Mouse (Mus musculus) heart, postnatal 0 days (tissue): ENCODE data around the gene Pygo2.

Source experiments
- CTCF ChIP-seq: IDR thresholded peaks from 2 replicates; pipeline ENCODE4 v1.5.1; 2016; ENCODE audit warnings: antibody characterized with exemption, control low read depth, low read depth
- EP300 ChIP-seq: IDR thresholded peaks from 2 replicates; pipeline ENCODE4 v1.6.1; 2016; ENCODE audit warnings: antibody characterized with exemption, low read depth

DNA sequence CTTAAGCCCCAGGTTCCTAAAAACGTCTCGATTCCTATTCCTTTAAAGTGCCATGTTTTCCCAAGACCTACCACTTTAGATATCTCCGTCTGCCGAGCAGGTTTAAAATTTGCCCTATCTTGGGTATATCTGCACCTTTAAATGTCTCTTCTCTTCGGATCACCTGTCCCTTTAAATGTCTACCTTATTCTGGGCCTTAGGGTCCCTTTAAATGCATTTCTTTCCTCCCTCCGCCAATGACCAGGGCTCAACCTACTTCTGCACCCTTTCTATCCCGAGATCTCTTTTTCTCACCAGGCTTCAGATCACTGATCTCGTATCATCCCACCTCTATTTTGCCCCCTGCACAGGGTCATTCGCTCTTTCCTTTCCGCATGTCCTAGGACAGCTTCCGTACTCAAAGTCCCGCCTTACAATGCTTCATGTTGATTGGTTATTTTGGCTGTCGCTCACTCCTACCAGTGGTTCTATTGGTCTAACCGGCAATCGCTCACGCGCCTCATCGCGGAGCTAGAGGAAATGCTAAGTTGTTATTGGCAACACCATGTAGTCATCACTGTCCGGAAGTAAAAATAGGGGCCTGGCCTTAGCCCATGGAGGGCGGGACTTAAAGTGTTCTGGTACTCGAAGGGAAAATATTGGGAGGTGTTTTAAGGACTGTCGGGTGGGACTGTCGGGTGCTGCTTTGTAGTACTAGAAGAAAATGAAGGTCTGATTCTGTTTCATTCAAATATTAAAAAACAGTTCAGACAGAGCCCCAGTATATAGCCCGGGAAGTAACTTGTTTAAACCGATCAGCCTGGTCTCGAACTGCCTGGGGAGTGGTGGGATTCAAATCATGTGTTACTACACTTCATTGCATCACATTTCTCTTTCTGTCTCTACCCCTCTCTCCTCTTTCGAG, 18.3 kb upstream of the Pygo2 start, which contains the start of gene Flad1:
- TF ChIP-seq CTCF (no peak), EP300 (peak; percentile 97)
